ENCODE assay signal across 9 mouse cellular contexts in the genomic region with DNA sequence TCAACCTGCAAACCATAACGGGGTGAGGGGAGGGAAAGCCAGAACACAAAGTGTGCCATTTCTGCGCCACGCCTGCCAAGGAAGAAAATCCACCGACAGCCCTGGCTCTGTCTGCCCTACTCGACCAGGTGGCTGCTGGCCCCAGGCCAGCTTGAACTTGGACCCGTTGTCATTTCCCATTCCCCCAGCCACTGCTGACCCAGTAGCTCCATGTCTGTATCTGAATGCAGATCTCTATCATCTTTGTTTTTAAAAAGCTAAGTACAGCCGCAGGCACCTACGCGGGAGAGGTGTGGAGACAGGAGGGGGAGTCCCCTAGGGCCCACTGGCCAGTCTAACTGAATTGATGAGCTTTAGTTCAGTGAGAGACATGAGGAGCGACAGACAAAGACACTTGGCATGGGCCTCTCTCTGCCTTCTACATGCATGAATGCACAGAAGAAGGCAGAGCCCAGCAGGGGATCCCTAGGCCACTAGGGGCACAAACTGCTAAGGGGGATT.
DNase-seq lines count a peak whose midpoint lies in the region; ATAC-seq lines count a peak whose summit lies in the region.
"Had no signal": no experiment of that assay in that cellular context is flagged by ENCODE, and none has a peak within 500 bp of the region (broad histone marks: within the 10 kb centered on the region; RNA-seq: fewer than 3 reads in every experiment).

No protein-coding gene starts in this region.

- H3K9me3 ChIP-seq in forebrain, embryonic 16.5 days (ENCODE audit: control insufficient read depth, low read length) = no peaks in the 10 kb centered on the region

- no peak overlapping the region for H3K4me3 ChIP-seq in forebrain, embryonic 16.5 days (replicated peaks; ENCODE audit: low read length)

- H3K27me3 ChIP-seq in forebrain, embryonic 16.5 days (replicated peaks; ENCODE audit: control insufficient read depth, insufficient read depth, low read length) = no peaks in the 10 kb centered on the region

- ATAC-seq in forebrain, embryonic 16.5 days = peak; percentile 16; the same call in 1 of the 2 replicates

- H3K9ac ChIP-seq in forebrain, embryonic 16.5 days (replicated peaks; ENCODE audit: low read depth, low read length) = 0 out of 2 replicates have a peak overlapping the region, but pooled peaks have one; percentile 18
- H3K9ac ChIP-seq: liver, embryonic 14.5 days had no signal

- peaks cover 26% of the 10 kb centered on the region for H3K4me1 ChIP-seq in forebrain, embryonic 16.5 days (replicated peaks; ENCODE audit: control insufficient read depth, insufficient read depth, low read length)

- peak; percentile 16 for DNase-seq in testis, postnatal 14 days (ENCODE audit: low spot score)
- DNase-seq in testis, postnatal 10 days (ENCODE audit: low spot score) = no peak
- peak; percentile 52 for DNase-seq in kidney, postnatal 14 days
- DNase-seq in thymus, postnatal 0 days (ENCODE audit: low spot score) = no peak
- no peak for DNase-seq in left cerebral cortex, adult 8-10 months (ENCODE audit: low spot score in 2 of 2)
- no peak for DNase-seq in layer of hippocampus, postnatal 36 days
- no peak for DNase-seq in right cerebral cortex, adult 18-20 months

- 14% methylated on average over 10 of the region's 10 CpGs for WGBS in forebrain, embryonic 16.5 days

- no peaks in the 10 kb centered on the region for H3K36me3 ChIP-seq in forebrain, embryonic 16.5 days (ENCODE audit: control insufficient read depth, insufficient read depth)

- H3K4me2 ChIP-seq in forebrain, embryonic 16.5 days (ENCODE audit: low read length) = peak overlapping the region; percentile 27

- peak overlapping the region; percentile 71 for H3K27ac ChIP-seq in forebrain, embryonic 16.5 days (ENCODE audit: low read length)
- H3K27ac ChIP-seq: liver, embryonic 14.5 days had no signal

Comparison
In these comparisons a context has a peak if more than half of its experiments do, and no peak if none do; other contexts are left out.
1. DNase-seq: peak in testis, postnatal 14 days (single experiment) and kidney, postnatal 14 days (single experiment); none in testis, postnatal 10 days (single experiment), thymus, postnatal 0 days (single experiment), left cerebral cortex, adult 8-10 months (0 of 2), layer of hippocampus, postnatal 36 days (0 of 2) and right cerebral cortex, adult 18-20 months (single experiment).